Mouse (Mus musculus): ENCODE measurements around the gene Defb7. TPM values are rescaled to one million over a fixed set of nuclear protein-coding genes. Genes with fewer than 3 reads are reported as not detected.

The Defb7 gene
- not detected in 2 replicates for polyA plus RNA-seq (2015; fragmentation: Nextera tagmentation; extraction: Ambion mirVana)

- no peak for ATAC-seq (ENCODE audit: low FRiP score, low read depth)
- 90% methylated on average over 2 of the region's 2 CpGs for WGBS
- Histone ChIP-seq H3K4me1 (replicated peaks) (no peaks in the 10 kb centered on the region), H3K27ac (replicated peaks) (no peak within 1 kb of the TSS), H3K9ac (no peak within 1 kb of the TSS), H3K27me3 (no peaks in the 10 kb centered on the region), H3K9me3 (no peaks in the 10 kb centered on the region), H3K36me3 (no peaks in the 10 kb centered on the region), H3K4me2 (no peak within 1 kb of the TSS), H3K4me3 (no peak within 1 kb of the TSS)
Measured at GRCm38 (mm10) chr8:19494797-19495196, at the start of gene Defb7. Gene Defb7 (plus strand): TSS chr8:19495097.

- Histone ChIP-seq H3K9me3 (no peaks in the 10 kb centered on the region), H3K9ac (no peak overlapping the region), H3K4me3 (no peak overlapping the region), H3K27me3 (no peaks in the 10 kb centered on the region), H3K4me1 (replicated peaks) (no peaks in the 10 kb centered on the region), H3K4me2 (no peak overlapping the region), H3K36me3 (no peaks in the 10 kb centered on the region), H3K27ac (replicated peaks) (no peak overlapping the region)
- 81% methylated on average over 1 of the region's 1 CpGs for WGBS
- ATAC-seq (ENCODE audit: low FRiP score, low read depth): no peak
Measured at GRCm38 (mm10) chr8:19446378-19446777, 48.5 kb upstream of the Defb7 start.

- no peak overlapping the region for H3K27ac ChIP-seq (replicated peaks)
- no peak overlapping the region for H3K4me3 ChIP-seq
- no peak overlapping the region for H3K9ac ChIP-seq
- 81% methylated on average over 3 of the region's 3 CpGs for WGBS
- ATAC-seq (ENCODE audit: low FRiP score, low read depth): no peak
- H3K4me2 ChIP-seq: no peak overlapping the region
- no peaks in the 10 kb centered on the region for H3K27me3 ChIP-seq
- no peaks in the 10 kb centered on the region for H3K36me3 ChIP-seq
- peaks cover 3% of the 10 kb centered on the region; the same call in 1 of the 2 replicates for H3K9me3 ChIP-seq
- no peaks in the 10 kb centered on the region for H3K4me1 ChIP-seq (replicated peaks)
Measured at GRCm38 (mm10) chr8:19461355-19461754, 33.5 kb upstream of the Defb7 start.

GRCm38 (mm10) chr8:19469026-19469425 lies 25.9 kb upstream of the Defb7 start:
- WGBS: 84% methylated on average over 3 of the region's 3 CpGs
- no peak for ATAC-seq (ENCODE audit: low FRiP score, low read depth)

GRCm38 (mm10) chr8:19500524-19500923 lies 5.6 kb downstream of the Defb7 start:
- Histone ChIP-seq H3K4me2 (no peak overlapping the region), H3K4me3 (no peak overlapping the region), H3K27me3 (no peaks in the 10 kb centered on the region), H3K27ac (replicated peaks) (no peak overlapping the region), H3K36me3 (no peaks in the 10 kb centered on the region), H3K4me1 (replicated peaks) (no peaks in the 10 kb centered on the region), H3K9me3 (no peaks in the 10 kb centered on the region), H3K9ac (no peak overlapping the region)
- WGBS: 70% methylated on average over 1 of the region's 1 CpGs
- no peak for ATAC-seq (ENCODE audit: low FRiP score, low read depth)

More at GRCm38 (mm10) chr8:19469026-19469425, 25.9 kb upstream of the Defb7 start:
- Histone ChIP-seq H3K27ac (replicated peaks) (no peak overlapping the region), H3K4me3 (no peak overlapping the region), H3K4me1 (replicated peaks) (no peaks in the 10 kb centered on the region), H3K36me3 (no peaks in the 10 kb centered on the region), H3K9ac (no peak overlapping the region), H3K9me3 (no peaks in the 10 kb centered on the region), H3K4me2 (no peak overlapping the region), H3K27me3 (no peaks in the 10 kb centered on the region)

GRCm38 (mm10) chr8:19535195-19535829 lies 40.4 kb downstream of the Defb7 start:
- Histone ChIP-seq H3K36me3 (no peaks in the 10 kb centered on the region), H3K4me2 (peak overlapping the region; percentile 67), H3K27ac (replicated peaks) (no peak overlapping the region), H3K27me3 (no peaks in the 10 kb centered on the region), H3K4me1 (replicated peaks) (no peaks in the 10 kb centered on the region), H3K4me3 (peak overlapping the region; percentile 42), H3K9ac (peak overlapping the region; percentile 36; the same call in 1 of the 2 replicates), H3K9me3 (peaks cover 2% of the 10 kb centered on the region; the same call in 1 of the 2 replicates)
- peak; percentile 88 for ATAC-seq (ENCODE audit: low FRiP score, low read depth)
- WGBS: 5% methylated on average over 70 of the region's 75 CpGs

GRCm38 (mm10) chr8:19540376-19540775 lies 45.5 kb downstream of the Defb7 start:
- no peak overlapping the region for H3K9ac ChIP-seq
- H3K27ac ChIP-seq (replicated peaks): no peak overlapping the region
- ATAC-seq (ENCODE audit: low FRiP score, low read depth): no peak
- no peaks in the 10 kb centered on the region for H3K36me3 ChIP-seq
- H3K4me3 ChIP-seq: no peak overlapping the region
- H3K4me2 ChIP-seq: no peak overlapping the region
- 0 out of 2 replicates have a peak, but pooled peaks cover 4% of the 10 kb centered on the region for H3K9me3 ChIP-seq
- no peaks in the 10 kb centered on the region for H3K27me3 ChIP-seq
- H3K4me1 ChIP-seq (replicated peaks): no peaks in the 10 kb centered on the region
- WGBS: 57% methylated on average over 1 of the region's 1 CpGs

Small RNAs within 50 kb of the gene (microRNA-seq; reads per million reads assigned to microRNA genes)
- gene Gm27288: not detected
- gene Gm27852: not detected

Other genes starting within 250 kb of the Defb7 start
- not detected in 2 replicates for gene Defb5, start 247.5 kb upstream of the Defb7 start, polyA plus RNA-seq (2015; fragmentation: Nextera tagmentation; extraction: Ambion mirVana)
- gene Defb3, start 201.7 kb upstream of the Defb7 start, polyA plus RNA-seq (2015; fragmentation: Nextera tagmentation; extraction: Ambion mirVana): not detected in 2 replicates
- gene Defb8, start 47.5 kb upstream of the Defb7 start, polyA plus RNA-seq (2015; fragmentation: Nextera tagmentation; extraction: Ambion mirVana): not detected in 2 replicates
- not detected in 2 replicates for gene 4930467E23Rik, start 234.5 kb downstream of the Defb7 start, polyA plus RNA-seq (2015; fragmentation: Nextera tagmentation; extraction: Ambion mirVana)

Measured in hindbrain, embryonic 15.5 days (tissue).